Comparison of ENCODE assay signal across 27 mouse cellular contexts in the genomic region with DNA sequence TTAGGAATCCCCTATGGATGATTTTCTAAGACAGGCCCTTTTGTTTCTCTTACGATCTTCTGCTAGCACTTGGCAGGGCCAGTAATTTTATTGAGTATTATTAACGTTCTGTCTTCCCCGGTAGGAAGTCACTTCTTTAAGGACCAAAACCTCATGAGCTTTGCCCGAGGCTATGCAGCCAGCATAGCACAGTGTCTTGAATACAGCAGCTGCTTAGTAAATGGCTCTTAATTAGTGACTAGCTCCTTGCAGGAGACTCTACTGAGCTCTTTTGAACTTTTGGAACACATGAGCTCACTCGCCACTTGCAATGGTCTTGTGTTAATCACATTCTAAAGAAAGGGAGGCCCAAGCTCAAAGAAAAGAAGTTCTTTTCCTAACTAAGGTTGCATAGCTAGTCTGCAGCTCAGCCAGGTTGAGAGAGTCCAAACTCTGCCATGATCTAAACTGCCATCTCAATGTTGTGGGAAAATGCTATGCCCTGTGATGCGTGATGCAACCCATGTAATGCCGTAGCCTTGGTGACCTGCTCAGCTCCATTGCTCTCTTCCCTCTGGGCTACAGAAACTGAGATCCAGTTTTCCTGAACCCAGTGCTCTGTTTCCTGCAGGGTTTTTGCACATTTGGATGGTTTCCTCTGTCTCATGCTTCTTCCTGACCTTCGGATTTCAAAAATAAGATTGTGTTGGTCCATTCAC. TPM values are rescaled to one million over a fixed set of nuclear protein-coding genes. Genes with fewer than 3 reads are reported as not detected.
DNase-seq lines count a peak whose midpoint lies in the region; ATAC-seq and TF ChIP-seq lines count a peak whose summit lies in the region.
"Had no signal": no experiment of that assay in that cellular context is flagged by ENCODE, and none has a peak within 500 bp of the region (broad histone marks: within the 10 kb centered on the region; RNA-seq: fewer than 3 reads in every experiment).

No protein-coding gene starts in this region.

- WGBS in forebrain, embryonic 11.5 days = 55% methylated on average over 8 of the region's 8 CpGs
- 40% methylated on average over 8 of the region's 8 CpGs for WGBS in forebrain, postnatal 0 days
- 35% methylated on average over 8 of the region's 8 CpGs for WGBS in forebrain, embryonic 14.5 days
- WGBS in kidney, postnatal 0 days = 62% methylated on average over 8 of the region's 8 CpGs

- no peak overlapping the region for H3K27ac ChIP-seq in forebrain, embryonic 11.5 days (ENCODE audit: low read depth, low read length)
- H3K27ac ChIP-seq in forebrain, postnatal 0 days (ENCODE audit: low read depth, low read length) = no peak overlapping the region
- no peak overlapping the region for H3K27ac ChIP-seq in forebrain, embryonic 14.5 days (ENCODE audit: low read depth, low read length)
- peak overlapping the region; percentile 68; the same call in 1 of the 2 replicates for H3K27ac ChIP-seq in kidney, postnatal 0 days
- H3K27ac ChIP-seq: gastrocnemius, adult 2 months; heart, adult 2 months; heart, embryonic 13.5 days; hindbrain, embryonic 14.5 days; limb, embryonic 15.5 days; liver, embryonic 13.5 days; midbrain, embryonic 15.5 days had no signal

- H3K4me3 ChIP-seq in forebrain, embryonic 11.5 days (ENCODE audit: low read depth, low read length) = no peak overlapping the region
- no peak overlapping the region for H3K4me3 ChIP-seq in forebrain, postnatal 0 days (ENCODE audit: low read depth, low read length)
- no peak overlapping the region for H3K4me3 ChIP-seq in forebrain, embryonic 14.5 days (ENCODE audit: low read depth, low read length)
- H3K4me3 ChIP-seq in kidney, postnatal 0 days (replicated peaks; ENCODE audit: low read depth, low read length) = no peak overlapping the region
- H3K4me3 ChIP-seq: gastrocnemius, adult 2 months; heart, adult 2 months; heart, embryonic 13.5 days; limb, embryonic 15.5 days; liver, embryonic 13.5 days; midbrain, embryonic 15.5 days had no signal

- H3K4me2 ChIP-seq in forebrain, embryonic 11.5 days (ENCODE audit: low read depth, low read length, severe bottlenecking) = no peak overlapping the region
- H3K4me2 ChIP-seq in forebrain, postnatal 0 days (ENCODE audit: low read depth) = no peak overlapping the region
- H3K4me2 ChIP-seq in forebrain, embryonic 14.5 days (ENCODE audit: low read length) = no peak overlapping the region
- no peak overlapping the region for H3K4me2 ChIP-seq in kidney, postnatal 0 days (ENCODE audit: low read length)
- H3K4me2 ChIP-seq: heart, embryonic 13.5 days; hindbrain, embryonic 14.5 days; limb, embryonic 15.5 days; liver, embryonic 13.5 days; midbrain, embryonic 15.5 days had no signal

- peak; percentile 77 for ATAC-seq in forebrain, embryonic 11.5 days (replicated peaks; ENCODE audit: low FRiP score)
- no peak for ATAC-seq in forebrain, postnatal 0 days
- ATAC-seq in forebrain, embryonic 14.5 days = peak; percentile 58
- ATAC-seq in kidney, postnatal 0 days (replicated peaks; ENCODE audit: low FRiP score, low read depth) = peak; percentile 75; the same call in 1 of the 2 replicates
- ATAC-seq: intestine, postnatal 0 days; midbrain, embryonic 15.5 days had no signal

- DNase-seq in forebrain, embryonic 11.5 days (ENCODE audit: low spot score) = no peak
- no peak for DNase-seq in forebrain, postnatal 0 days
- DNase-seq in kidney, adult 9 months = peak; percentile 74
- DNase-seq in kidney, postnatal 14 days = no peak
- DNase-seq in forebrain, embryonic 14.5 days (ENCODE audit: low spot score) = no peak
- no peak for DNase-seq in kidney, postnatal 0 days (ENCODE audit: low spot score)
- DNase-seq in MN1 (ENCODE audit: low spot score) = no peak
- no peak for DNase-seq in thymus, postnatal 14 days
- DNase-seq: adrenal gland, postnatal 25 days; cerebellum, adult 2 months; cerebellum, postnatal 25 days; gastrocnemius, adult 2 months; gastrocnemius, postnatal 36 days; heart, adult 2 months; heart, postnatal 10 days; left cerebral cortex, postnatal 4 days; liver, embryonic 13.5 days; lung, adult 18-20 months; lung, postnatal 10 days; spleen, adult 18-20 months; thymus, postnatal 36 days had no signal

- 0 out of 2 replicates have a peak, but pooled peaks cover 2% of the 10 kb centered on the region for H3K4me1 ChIP-seq in forebrain, embryonic 11.5 days (replicated peaks; ENCODE audit: control insufficient read depth, insufficient read depth, low read length)
- H3K4me1 ChIP-seq in forebrain, postnatal 0 days (ENCODE audit: insufficient read depth) = no peaks in the 10 kb centered on the region
- no peaks in the 10 kb centered on the region for H3K4me1 ChIP-seq in forebrain, embryonic 14.5 days (ENCODE audit: control insufficient read depth, insufficient read depth, low read length)
- no peaks in the 10 kb centered on the region; the same call in 1 of the 2 replicates for H3K4me1 ChIP-seq in kidney, postnatal 0 days (replicated peaks; ENCODE audit: insufficient read depth, low read length)
- H3K4me1 ChIP-seq: liver, embryonic 13.5 days had no signal

- H3K9me3 ChIP-seq in forebrain, embryonic 11.5 days (ENCODE audit: control insufficient read depth, low read length) = no peaks in the 10 kb centered on the region
- no peaks in the 10 kb centered on the region for H3K9me3 ChIP-seq in forebrain, postnatal 0 days (ENCODE audit: low read length)
- H3K9me3 ChIP-seq in forebrain, embryonic 14.5 days (replicated peaks; ENCODE audit: control insufficient read depth, low read length) = no peaks in the 10 kb centered on the region
- no peaks in the 10 kb centered on the region for H3K9me3 ChIP-seq in kidney, postnatal 0 days (replicated peaks; ENCODE audit: low read length)
- H3K9me3 ChIP-seq: G1E; heart, embryonic 13.5 days; limb, embryonic 15.5 days; liver, embryonic 13.5 days; midbrain, embryonic 15.5 days had no signal

- H3K27me3 ChIP-seq in forebrain, embryonic 11.5 days (ENCODE audit: control insufficient read depth, insufficient read depth, low read length) = no peaks in the 10 kb centered on the region
- no peaks in the 10 kb centered on the region for H3K27me3 ChIP-seq in forebrain, postnatal 0 days (ENCODE audit: insufficient read depth, low read length)
- H3K27me3 ChIP-seq in forebrain, embryonic 14.5 days (replicated peaks; ENCODE audit: control insufficient read depth, insufficient read depth, low read length) = no peaks in the 10 kb centered on the region
- no peaks in the 10 kb centered on the region for H3K27me3 ChIP-seq in kidney, postnatal 0 days (ENCODE audit: insufficient read depth, low read length)
- H3K27me3 ChIP-seq: heart, embryonic 13.5 days; liver, embryonic 13.5 days; midbrain, embryonic 15.5 days had no signal

- no peak overlapping the region for H3K9ac ChIP-seq in forebrain, embryonic 11.5 days (ENCODE audit: low read length)
- no peak overlapping the region for H3K9ac ChIP-seq in forebrain, postnatal 0 days
- H3K9ac ChIP-seq in forebrain, embryonic 14.5 days (ENCODE audit: low read length) = no peak overlapping the region
- no peak overlapping the region for H3K9ac ChIP-seq in kidney, postnatal 0 days (ENCODE audit: low read depth, low read length)
- H3K9ac ChIP-seq: heart, embryonic 13.5 days; hindbrain, embryonic 14.5 days; limb, embryonic 15.5 days; liver, embryonic 13.5 days; midbrain, embryonic 15.5 days had no signal

- no peak for TF ChIP-seq CTCF in forebrain, postnatal 0 days (IDR thresholded peaks at IDR 0.05; ENCODE audit: low read depth)
- TF ChIP-seq CTCF in kidney, postnatal 0 days (IDR thresholded peaks at IDR 0.05; ENCODE audit: low read depth) = no peak

- H3K36me3 ChIP-seq in forebrain, embryonic 11.5 days (ENCODE audit: control insufficient read depth, insufficient read depth, low read length) = no peaks in the 10 kb centered on the region
- no peaks in the 10 kb centered on the region for H3K36me3 ChIP-seq in forebrain, postnatal 0 days (ENCODE audit: insufficient read depth)
- H3K36me3 ChIP-seq in forebrain, embryonic 14.5 days (ENCODE audit: control insufficient read depth, insufficient read depth, low read length) = no peaks in the 10 kb centered on the region
- H3K36me3 ChIP-seq in kidney, postnatal 0 days (ENCODE audit: insufficient read depth, low read length) = 0 out of 2 replicates have a peak, but pooled peaks cover 11% of the 10 kb centered on the region
- H3K36me3 ChIP-seq: G1E; limb, embryonic 15.5 days; liver, embryonic 13.5 days; midbrain, embryonic 15.5 days had no signal

RNA-seq across cellular contexts. Expression of a gene that starts 42.4 kb away (rescaled TPM):
- polyA plus RNA-seq in forebrain, embryonic 11.5 days (2014; fragmentation: Nextera tagmentation; extraction: Ambion mirVana) = 6.8 TPM in 2 replicates
- total RNA-seq in forebrain, postnatal 0 days (2014; rRNA removed) = 6.8 and 9.0 TPM in 2 replicates
- 9.0 and 14.3 TPM in 2 replicates for polyA plus RNA-seq in forebrain, postnatal 0 days (2015; fragmentation: Nextera tagmentation; extraction: Ambion mirVana)
- polyA plus RNA-seq in forebrain, embryonic 14.5 days (2014; fragmentation: Nextera tagmentation; extraction: Ambion mirVana) = 6.4 and 7.6 TPM in 2 replicates
- 229 and 252 TPM in 2 replicates for polyA plus RNA-seq in kidney, postnatal 0 days (2015; fragmentation: Nextera tagmentation; extraction: Ambion mirVana)
- polyA plus RNA-seq: G1E had no signal

Comparison
In these comparisons a context has a peak if more than half of its experiments do, and no peak if none do; other contexts are left out.
1. RNA of a gene that starts 42.4 kb away (polyA plus RNA-seq): 229 to 252 TPM in kidney, postnatal 0 days; 9.0 to 14.3 TPM in forebrain, postnatal 0 days, 6.8 TPM in forebrain, embryonic 11.5 days and 6.4 to 7.6 TPM in forebrain, embryonic 14.5 days; every median in the first group is over 10 times any median in the second.